22 mouse cellular contexts compared by ENCODE assay signal in genomic region chr1:30849955-30850354, GRCm38 (mm10). TPM values are rescaled to one million over a fixed set of nuclear protein-coding genes. Genes with fewer than 3 reads are reported as not detected.
DNase-seq lines count a peak whose midpoint lies in the region; ATAC-seq and TF ChIP-seq lines count a peak whose summit lies in the region.
"Had no signal": no experiment of that assay in that cellular context is flagged by ENCODE, and none has a peak within 500 bp of the region (broad histone marks: within the 10 kb centered on the region; RNA-seq: fewer than 3 reads in every experiment).

No protein-coding gene starts in this region.

- H3K4me1 ChIP-seq in heart, embryonic 12.5 days (replicated peaks): peaks cover 20% of the 10 kb centered on the region
- H3K4me1 ChIP-seq in heart, embryonic 13.5 days: peaks cover 36% of the 10 kb centered on the region
- H3K4me1 ChIP-seq in MEL (ENCODE audit: control insufficient read depth in 1 of 2, insufficient read depth in 2 of 2, low read length in 2 of 2): peaks cover 17 to 24% of the 10 kb centered on the region in 2 experiments

- no peak for DNase-seq in heart, adult 9 months (ENCODE audit: low spot score in 2 of 2)
- DNase-seq in heart, adult 11 months: no peak
- DNase-seq in MEL (ENCODE audit: low read depth, low spot score): no peak
- DNase-seq in layer of hippocampus, adult 9-11 months: no peak
- DNase-seq: adrenal gland, adult 2 months; adrenal gland, adult 8-10 months; adrenal gland, postnatal 10 days; adrenal gland, postnatal 14 days; adrenal gland, postnatal 25 days; adrenal gland, postnatal 36 days; B cell, adult 2 months; cerebellum, adult 11 months; cerebellum, adult 11-12 months; cerebellum, adult 18-20 months; cerebellum, adult 2 months had no signal

- peaks cover 29% of the 10 kb centered on the region for H3K79me2 ChIP-seq in MEL (ENCODE audit: control insufficient read depth, insufficient read depth, low read length, poor library complexity)

- H3K4me2 ChIP-seq in heart, embryonic 12.5 days: no peak overlapping the region
- no peak overlapping the region for H3K4me2 ChIP-seq in heart, embryonic 13.5 days

- no peak overlapping the region for H3K9ac ChIP-seq in heart, embryonic 12.5 days
- H3K9ac ChIP-seq in heart, embryonic 13.5 days: no peak overlapping the region
- H3K9ac ChIP-seq in MEL (ENCODE audit: control insufficient read depth, low read depth, low read length, poor library complexity, severe bottlenecking): no peak overlapping the region

- 35% methylated on average over 3 of the region's 3 CpGs for WGBS in heart, embryonic 12.5 days
- WGBS in heart, embryonic 13.5 days: 45% methylated on average over 3 of the region's 3 CpGs

- no peak for TF ChIP-seq CTCF in MEL (IDR thresholded peaks at IDR 0.05 in 2 of 3, conservative IDR thresholded peaks at IDR 0.05 in 1 of 3; ENCODE audit: control insufficient read depth in 1 of 3, insufficient read depth in 1 of 3, low read depth in 2 of 3, low read length in 3 of 3, poor library complexity in 1 of 3, severe bottlenecking in 1 of 3)

- ATAC-seq in heart, embryonic 12.5 days (ENCODE audit: insufficient number of reproducible peaks, low FRiP score): no peak
- no peak for ATAC-seq in heart, embryonic 13.5 days (ENCODE audit: extremely low read depth, insufficient number of reproducible peaks, low FRiP score, low TSS enrichment)
- ATAC-seq: activated CD4-positive, CD25-positive, alpha-beta regulatory T cell, adult 4 months; CD4-positive, CD25-positive, alpha-beta regulatory T cell, adult 4 months; Patski had no signal

- H3K9me3 ChIP-seq in heart, embryonic 12.5 days (replicated peaks): no peaks in the 10 kb centered on the region
- no peaks in the 10 kb centered on the region for H3K9me3 ChIP-seq in heart, embryonic 13.5 days
- no peaks in the 10 kb centered on the region for H3K9me3 ChIP-seq in MEL (replicated peaks; ENCODE audit: insufficient read depth, low read length)
- H3K9me3 ChIP-seq: G1E had no signal

- peak; percentile 43 to 60; a peak in 2 of 4 replicates for TF ChIP-seq EP300 in MEL (IDR thresholded peaks at IDR 0.05; ENCODE audit: low read depth in 1 of 2, low read length in 2 of 2)

- H3K27ac ChIP-seq in heart, embryonic 12.5 days (ENCODE audit: poor library complexity, severe bottlenecking): peak overlapping the region; percentile 33; the same call in 1 of the 2 replicates
- peak overlapping the region; percentile 45 for H3K27ac ChIP-seq in heart, embryonic 13.5 days (replicated peaks)
- H3K27ac ChIP-seq in MEL (ENCODE audit: control insufficient read depth, low read depth, low read length): peak overlapping the region; percentile 24; the same call in 1 of the 2 replicates

- no peak for TF ChIP-seq POLR2A in MEL (IDR thresholded peaks at IDR 0.05; ENCODE audit: control insufficient read depth in 1 of 2, insufficient read depth in 1 of 2, low read depth in 1 of 2, low read length in 2 of 2, poor library complexity in 1 of 2)

- peaks cover 4% of the 10 kb centered on the region; the same call in 1 of the 2 replicates for H3K36me3 ChIP-seq in heart, embryonic 12.5 days
- peaks cover 7% of the 10 kb centered on the region for H3K36me3 ChIP-seq in heart, embryonic 13.5 days
- H3K36me3 ChIP-seq in MEL (ENCODE audit: control insufficient read depth in 1 of 2, insufficient read depth in 2 of 2, low read length in 2 of 2): peaks cover 3 to 34% of the 10 kb centered on the region in 2 experiments; a peak in 3 of 4 replicates

- no peak overlapping the region for H3K4me3 ChIP-seq in heart, embryonic 12.5 days
- no peak overlapping the region for H3K4me3 ChIP-seq in heart, embryonic 13.5 days
- no peak overlapping the region for H3K4me3 ChIP-seq in MEL (ENCODE audit: control insufficient read depth in 1 of 2, insufficient read depth in 1 of 2, low read depth in 2 of 2, low read length in 2 of 2)

- no peak for TF ChIP-seq RAD21 in MEL (IDR thresholded peaks at IDR 0.05; ENCODE audit: low read depth, low read length)

- H3K27me3 ChIP-seq in heart, embryonic 12.5 days (replicated peaks): no peaks in the 10 kb centered on the region
- H3K27me3 ChIP-seq in heart, embryonic 13.5 days (replicated peaks): no peaks in the 10 kb centered on the region
- no peaks in the 10 kb centered on the region for H3K27me3 ChIP-seq in MEL (ENCODE audit: control insufficient read depth in 1 of 2, insufficient read depth in 2 of 2, low read length in 2 of 2)
- H3K27me3 ChIP-seq: CH12.LX, Patski had no signal

TF ChIP-seq in MEL, 35 proteins besides CTCF, POLR2A, EP300 and RAD21:
- TF ChIP-seq BHLHE40 (IDR thresholded peaks at IDR 0.05; ENCODE audit: borderline replicate concordance, low read depth, low read length): peak; percentile 46; the same call in 1 of the 2 replicates
- TF ChIP-seq RCOR1 (IDR thresholded peaks at IDR 0.05; ENCODE audit: low read depth, low read length): peak; percentile 65
- no peak for TF ChIP-seq JUND (IDR thresholded peaks at IDR 0.05; ENCODE audit: low read depth, low read length)
- TF ChIP-seq MAZ (IDR thresholded peaks at IDR 0.05; ENCODE audit: low read depth, low read length): no peak
- peak; percentile 47; the same call in 1 of the 2 replicates for TF ChIP-seq TCF12 (IDR thresholded peaks at IDR 0.05; ENCODE audit: low read depth, low read length)
- TF ChIP-seq GATA1 (IDR thresholded peaks at IDR 0.05; ENCODE audit: low read depth, low read length): peak; percentile 65; the same call in 1 of the 2 replicates
- TF ChIP-seq ETS1 (IDR thresholded peaks at IDR 0.05; ENCODE audit: low read depth, low read length): 0 out of 2 replicates have a peak, but pooled peaks have one; percentile 12
- no peak for TF ChIP-seq E2F4 (IDR thresholded peaks at IDR 0.05; ENCODE audit: borderline replicate concordance, low read depth, low read length)

RNA-seq across cellular contexts. Expression of gene Phf3, which starts 23.8 kb away (rescaled TPM):
- 38.2 and 38.6 TPM in 2 replicates for polyA plus RNA-seq in heart, embryonic 12.5 days (2016; fragmentation: Nextera tagmentation; extraction: Ambion mirVana)
- 22.8 and 26.1 TPM in 2 replicates for polyA plus RNA-seq in heart, embryonic 13.5 days (2015; fragmentation: Nextera tagmentation; extraction: Ambion mirVana)
- total RNA-seq in MEL (2012; rRNA removed): 32.5 and 41.1 TPM in 2 replicates
- polyA plus RNA-seq in MEL (2012; ENCODE audit: insufficient read depth in 1 of 2, insufficient read length in 2 of 2, low read depth in 1 of 2, low replicate concordance in 2 of 2, missing spikeins in 1 of 2): 100 to 1,000 TPM in 1 of 2 experiments, 10 to 100 TPM in 1; 50.6 to 606 TPM
